Mouse (Mus musculus) MEL (cell line): ENCODE measurements around the gene Camk1g. TPM values are rescaled to one million over a fixed set of nuclear protein-coding genes. Genes with fewer than 3 reads are reported as not detected.

Source experiments
- DNase-seq: peaks from one replicate; pipeline ENCODE4 v3.0.0; 2011; ENCODE audit warnings: low read depth, low spot score
- H3K27ac ChIP-seq: 2 replicates; pipeline ENCODE4 v1.5.1; 2012; ENCODE audit warnings: low read depth, mild to moderate bottlenecking, control low read depth, low read length, moderate library complexity; ENCODE audit not compliant: control insufficient read depth
- H3K27me3 ChIP-seq, 2 experiments: fragments of 150-350 bp in 1 of 2; sonication (generic) in 1 of 2; 2 replicates each; pipeline ENCODE4 v1.6.1; 2012; ENCODE audit warnings: low read length in 2 of 2, mild to moderate bottlenecking in 2 of 2, improper control_type of control experiment in 1 of 2, moderate library complexity in 1 of 2; ENCODE audit not compliant: insufficient read depth in 2 of 2, control insufficient read depth in 1 of 2
- H3K36me3 ChIP-seq, 2 experiments: 2 replicates each; pipeline ENCODE4 v1.6.1; 2012 to 2014; ENCODE audit warnings: low read length in 2 of 2, improper control_type of control experiment in 1 of 2, inconsistent platforms in 1 of 2, mild to moderate bottlenecking in 1 of 2; ENCODE audit not compliant: insufficient read depth in 2 of 2, control insufficient read depth in 1 of 2
- H3K4me1 ChIP-seq, 2 experiments: fragments of 150-350 bp in 1 of 2; sonication (generic) in 1 of 2; 2 replicates each; pipeline ENCODE4 v1.6.1; 2012; ENCODE audit warnings: low read length in 2 of 2, improper control_type of control experiment in 1 of 2, mild to moderate bottlenecking in 1 of 2; ENCODE audit not compliant: insufficient read depth in 2 of 2, control insufficient read depth in 1 of 2
- H3K4me3 ChIP-seq, 2 experiments: fragments of 150-350 bp in 1 of 2; sonication (generic) in 1 of 2; 2 replicates each; pipeline ENCODE4 v1.5.1; 2012; ENCODE audit warnings: low read depth in 2 of 2, low read length in 2 of 2, mild to moderate bottlenecking in 2 of 2, moderate library complexity in 2 of 2, control low read depth in 1 of 2, improper control_type of control experiment in 1 of 2; ENCODE audit not compliant: control insufficient read depth in 1 of 2, insufficient read depth in 1 of 2
- H3K79me2 ChIP-seq: 2 replicates; pipeline ENCODE4 v1.6.1; 2012; ENCODE audit warnings: mild to moderate bottlenecking, low read length, moderate library complexity; ENCODE audit not compliant: control insufficient read depth, poor library complexity, insufficient read depth
- H3K9ac ChIP-seq: 2 replicates; pipeline ENCODE4 v1.6.1; 2012; ENCODE audit warnings: low read depth, mild to moderate bottlenecking, control low read depth, low read length, moderate library complexity; ENCODE audit not compliant: control insufficient read depth, poor library complexity, severe bottlenecking
- H3K9me3 ChIP-seq: fragments of 150-350 bp; sonication (generic); replicated peaks from 2 replicates; pipeline ENCODE4 v1.6.1; 2012; ENCODE audit warnings: mild to moderate bottlenecking, low read length, improper control_type of control experiment, moderate library complexity; ENCODE audit not compliant: insufficient read depth
- BHLHE40 ChIP-seq: IDR thresholded peaks from 2 replicates; pipeline ENCODE4 v1.6.1; 2012; ENCODE audit warnings: low read depth, mild to moderate bottlenecking, inconsistent platforms, low read length, improper control_type of control experiment, borderline replicate concordance
- CTCF ChIP-seq, 3 experiments: IDR thresholded peaks in 2 of 3; conservative IDR thresholded peaks in 1 of 3; 2 replicates each; pipeline ENCODE4 v1.5.1; 2011 to 2012; ENCODE audit warnings: low read length in 3 of 3, low read depth in 2 of 3, mild to moderate bottlenecking in 2 of 3, improper control_type of control experiment in 1 of 3, inconsistent platforms in 1 of 3, mixed read lengths in 1 of 3, moderate library complexity in 1 of 3; ENCODE audit not compliant: control insufficient read depth in 1 of 3, insufficient read depth in 1 of 3, poor library complexity in 1 of 3, severe bottlenecking in 1 of 3
- ELF1 ChIP-seq: IDR thresholded peaks from 2 replicates; pipeline ENCODE4 v1.6.1; 2014; ENCODE audit warnings: low read depth, mild to moderate bottlenecking, inconsistent platforms, low read length, improper control_type of control experiment, moderate library complexity
- EP300 ChIP-seq, 2 experiments: IDR thresholded peaks; 2 replicates each; pipeline ENCODE4 v1.6.1; 2011; ENCODE audit warnings: improper control_type of control experiment in 2 of 2, low read length in 2 of 2, low read depth in 1 of 2, mild to moderate bottlenecking in 1 of 2
- ETS1 ChIP-seq: IDR thresholded peaks from 2 replicates; pipeline ENCODE4 v1.6.1; 2012; ENCODE audit warnings: low read depth, mild to moderate bottlenecking, inconsistent platforms, low read length, improper control_type of control experiment, moderate library complexity
- GABPA ChIP-seq: IDR thresholded peaks from 2 replicates; pipeline ENCODE4 v1.6.1; 2012; ENCODE audit warnings: low read depth, mild to moderate bottlenecking, inconsistent platforms, low read length, improper control_type of control experiment, moderate library complexity
- HCFC1 ChIP-seq: IDR thresholded peaks from 2 replicates; pipeline ENCODE4 v1.6.1; 2012; ENCODE audit warnings: low read depth, mild to moderate bottlenecking, inconsistent platforms, low read length, improper control_type of control experiment, moderate library complexity
- JUND ChIP-seq: IDR thresholded peaks from 2 replicates; pipeline ENCODE4 v1.6.1; 2011; ENCODE audit warnings: low read depth, mild to moderate bottlenecking, improper control_type of control experiment, low read length
- KAT2A ChIP-seq: conservative IDR thresholded peaks from 2 replicates; pipeline ENCODE4 v1.6.1; 2012; ENCODE audit warnings: low read depth, low read length, improper control_type of control experiment, inconsistent platforms
- MAFK ChIP-seq: IDR thresholded peaks from 2 replicates; pipeline ENCODE4 v1.6.1; 2011; ENCODE audit warnings: low read depth, mild to moderate bottlenecking, low read length, improper control_type of control experiment, borderline replicate concordance
- MAX ChIP-seq: IDR thresholded peaks from 2 replicates; pipeline ENCODE4 v1.6.1; 2011; ENCODE audit warnings: low read length, improper control_type of control experiment
- MAZ ChIP-seq: IDR thresholded peaks from 2 replicates; pipeline ENCODE4 v1.6.1; 2012; ENCODE audit warnings: low read depth, mild to moderate bottlenecking, inconsistent platforms, low read length, improper control_type of control experiment
- MEF2A ChIP-seq: IDR thresholded peaks from 2 replicates; pipeline ENCODE4 v1.6.1; 2014; ENCODE audit warnings: low read depth, mild to moderate bottlenecking, inconsistent platforms, low read length, improper control_type of control experiment; ENCODE audit not compliant: poor library complexity, insufficient replicate concordance, severe bottlenecking; ENCODE audit errors: extremely low read depth
- MYB ChIP-seq: IDR thresholded peaks from 2 replicates; pipeline ENCODE4 v1.6.1; 2011; ENCODE audit warnings: mild to moderate bottlenecking, low read depth, low read length, improper control_type of control experiment
- MYC ChIP-seq: IDR thresholded peaks from 2 replicates; pipeline ENCODE4 v1.6.1; 2011; ENCODE audit warnings: low read depth, mild to moderate bottlenecking, low read length, improper control_type of control experiment, moderate library complexity
- NELFE ChIP-seq: IDR thresholded peaks from 2 replicates; pipeline ENCODE4 v1.6.1; 2011; ENCODE audit warnings: low read depth, low read length, improper control_type of control experiment
- POLR2AphosphoS5 ChIP-seq: IDR thresholded peaks from 2 replicates; pipeline ENCODE4 v1.6.1; 2012; ENCODE audit warnings: low read depth, borderline replicate concordance, mild to moderate bottlenecking, inconsistent platforms, low read length, moderate library complexity, mixed read lengths
- RAD21 ChIP-seq: IDR thresholded peaks from 2 replicates; pipeline ENCODE4 v1.6.1; 2011; ENCODE audit warnings: mild to moderate bottlenecking, low read depth, low read length, improper control_type of control experiment
- RCOR1 ChIP-seq: IDR thresholded peaks from 2 replicates; pipeline ENCODE4 v1.6.1; 2012; ENCODE audit warnings: low read depth, mild to moderate bottlenecking, inconsistent platforms, low read length, improper control_type of control experiment
- SMC3 ChIP-seq: IDR thresholded peaks from 2 replicates; pipeline ENCODE4 v1.6.1; 2011; ENCODE audit warnings: low read depth, low read length, improper control_type of control experiment
- TBP ChIP-seq: IDR thresholded peaks from 2 replicates; pipeline ENCODE4 v1.8.0; 2011; ENCODE audit warnings: low read depth, low read length, improper control_type of control experiment
- TCF12 ChIP-seq: IDR thresholded peaks from 2 replicates; pipeline ENCODE4 v1.6.1; 2014; ENCODE audit warnings: low read depth, mild to moderate bottlenecking, inconsistent platforms, low read length, improper control_type of control experiment, moderate library complexity
- USF2 ChIP-seq, 2 experiments: IDR thresholded peaks; 2 replicates each; pipeline ENCODE4 v1.6.1; 2011 to 2012; ENCODE audit warnings: improper control_type of control experiment in 2 of 2, low read length in 2 of 2, borderline replicate concordance in 1 of 2, inconsistent platforms in 1 of 2, low read depth in 1 of 2, mild to moderate bottlenecking in 1 of 2; ENCODE audit not compliant: insufficient read depth in 1 of 2
- ZC3H11A ChIP-seq: IDR thresholded peaks from 2 replicates; pipeline ENCODE4 v1.6.1; 2012; ENCODE audit warnings: low read depth, mild to moderate bottlenecking, inconsistent platforms, low read length, improper control_type of control experiment
- ZKSCAN1 ChIP-seq: IDR thresholded peaks from 2 replicates; pipeline ENCODE4 v1.6.1; 2012; ENCODE audit warnings: low read depth, mild to moderate bottlenecking, inconsistent platforms, low read length, improper control_type of control experiment, moderate library complexity
- ZNF384 ChIP-seq: IDR thresholded peaks from 2 replicates; pipeline ENCODE4 v1.6.1; 2012; ENCODE audit warnings: low read depth, mild to moderate bottlenecking, inconsistent platforms, low read length, improper control_type of control experiment
- polyA plus RNA-seq, 2 experiments: library from polyadenylated mRNA; stranded (reverse) in 1 of 2; unstranded in 1 of 2; fragments of >175 nt in 1 of 2; fragments of >200 nt in 1 of 2; gene quantifications; 2 replicates each; pipeline versions ENCODE4 v1.2.1 to v1.2.4; 2012; ENCODE audit warnings: low replicate concordance in 2 of 2, low read depth in 1 of 2; ENCODE audit not compliant: insufficient read length in 2 of 2, insufficient read depth in 1 of 2, missing spikeins in 1 of 2
- total RNA-seq: library from RNA; depleted of rRNA; stranded (reverse); fragments of 300-350 nt; gene quantifications from 2 replicates; pipeline ENCODE4 v1.2.3, GENCODE M21; 2012

Gene Camk1g
- total and polyA plus RNA-seq, 3 experiments = not detected

- Histone ChIP-seq H3K9ac (no peak overlapping the region), H3K4me3 (no peak overlapping the region), H3K9me3 (no peaks in the 10 kb centered on the region), H3K79me2 (no peaks in the 10 kb centered on the region), H3K36me3 (no peaks in the 10 kb centered on the region), H3K27me3 (no peaks in the 10 kb centered on the region), H3K27ac (no peak overlapping the region), H3K4me1 (no peaks in the 10 kb centered on the region)
- no peak for TF ChIP-seq MAX
- no peak for TF ChIP-seq TCF12
- no peak for TF ChIP-seq MYC
- no peak for TF ChIP-seq ELF1
- TF ChIP-seq HCFC1 = no peak
- no peak for TF ChIP-seq RCOR1
- TF ChIP-seq EP300 (IDR thresholded peaks at IDR 0.05; ENCODE audit: low read depth in 1 of 2, low read length in 2 of 2) = no peak
- TF ChIP-seq USF2 (IDR thresholded peaks at IDR 0.05; ENCODE audit: borderline replicate concordance in 1 of 2, insufficient read depth in 1 of 2, low read depth in 1 of 2, low read length in 2 of 2) = no peak
- no peak for TF ChIP-seq GABPA
- TF ChIP-seq MYB = no peak
- no peak for TF ChIP-seq MEF2A
- peak; percentile 54 to 69 (median 56) for TF ChIP-seq CTCF (IDR thresholded peaks at IDR 0.05 in 2 of 3, conservative IDR thresholded peaks at IDR 0.05 in 1 of 3; ENCODE audit: control insufficient read depth in 1 of 3, insufficient read depth in 1 of 3, low read depth in 2 of 3, low read length in 3 of 3, poor library complexity in 1 of 3, severe bottlenecking in 1 of 3)
- TF ChIP-seq ZC3H11A = peak; percentile 5; the same call in 1 of the 2 replicates
- TF ChIP-seq ZNF384 = no peak
- no peak for TF ChIP-seq TBP
- no peak for TF ChIP-seq POLR2AphosphoS5
- TF ChIP-seq NELFE = no peak
- no peak for TF ChIP-seq BHLHE40
- TF ChIP-seq JUND = no peak
- TF ChIP-seq MAFK = no peak
- TF ChIP-seq KAT2A = no peak
- TF ChIP-seq ZKSCAN1 = no peak
- TF ChIP-seq RAD21 = peak; percentile 56
- TF ChIP-seq SMC3 = peak; percentile 35
- TF ChIP-seq ETS1 = no peak
- TF ChIP-seq MAZ = no peak
- DNase-seq = peak; percentile 11
Measured at GRCm38 (mm10) chr1:193386136-193386535, 16.0 kb upstream of the Camk1g start.
